ENCODE assay signal across 12 mouse cellular contexts in genomic region chr9:74080241-74080640, GRCm38 (mm10). TPM values are rescaled to one million over a fixed set of nuclear protein-coding genes. Genes with fewer than 3 reads are reported as not detected.
DNase-seq lines count a peak whose midpoint lies in the region; ATAC-seq lines count a peak whose summit lies in the region.
"Had no signal": no experiment of that assay in that cellular context is flagged by ENCODE, and none has a peak within 500 bp of the region (broad histone marks: within the 10 kb centered on the region; RNA-seq: fewer than 3 reads in every experiment).

No protein-coding gene starts in this region.

- H3K27me3 ChIP-seq in forebrain, embryonic 14.5 days (replicated peaks; ENCODE audit: control insufficient read depth, insufficient read depth, low read length) = no peaks in the 10 kb centered on the region
- H3K27me3 ChIP-seq in forebrain, embryonic 13.5 days = no peaks in the 10 kb centered on the region
- H3K27me3 ChIP-seq in kidney, embryonic 15.5 days = no peaks in the 10 kb centered on the region
- H3K27me3 ChIP-seq in kidney, embryonic 14.5 days (ENCODE audit: control insufficient read depth, insufficient read depth, low read length) = no peaks in the 10 kb centered on the region

- no peak overlapping the region for H3K4me3 ChIP-seq in forebrain, embryonic 14.5 days (ENCODE audit: low read depth, low read length)
- no peak overlapping the region for H3K4me3 ChIP-seq in forebrain, embryonic 13.5 days
- H3K4me3 ChIP-seq in kidney, embryonic 15.5 days (replicated peaks) = no peak overlapping the region
- no peak overlapping the region for H3K4me3 ChIP-seq in kidney, embryonic 14.5 days (ENCODE audit: low read length)

- no peak overlapping the region for H3K4me2 ChIP-seq in forebrain, embryonic 14.5 days (ENCODE audit: low read length)
- H3K4me2 ChIP-seq in forebrain, embryonic 13.5 days = no peak overlapping the region
- peak overlapping the region; percentile 28; the same call in 1 of the 2 replicates for H3K4me2 ChIP-seq in kidney, embryonic 15.5 days
- H3K4me2 ChIP-seq in kidney, embryonic 14.5 days (replicated peaks; ENCODE audit: low read depth, low read length) = no peak overlapping the region

- peak; percentile 47 for DNase-seq in forebrain, embryonic 14.5 days (ENCODE audit: low spot score)
- DNase-seq in 3134 (ENCODE audit: extremely low read depth, insufficient read length, low spot score) = peak; percentile 3
- peak; percentile 25 for DNase-seq in brain, adult 2 months (ENCODE audit: low read depth, low spot score)
- DNase-seq in c-Kit-positive CD71-positive TER-119-positive erythroid progenitor cells, embryonic 14.5 days (ENCODE audit: low spot score) = no peak
- DNase-seq in layer of hippocampus, postnatal 10 days (ENCODE audit: low spot score in 2 of 2) = no peak
- DNase-seq: gastrocnemius, postnatal 10 days; lung, adult 2 months; right cerebral cortex, adult 18-20 months had no signal

- ATAC-seq in forebrain, embryonic 14.5 days = no peak
- ATAC-seq in forebrain, embryonic 13.5 days = no peak
- ATAC-seq in kidney, embryonic 15.5 days (replicated peaks; ENCODE audit: low FRiP score) = no peak; the same call in 1 of the 2 replicates
- no peak for ATAC-seq in kidney, embryonic 14.5 days (ENCODE audit: low FRiP score, low TSS enrichment)

- H3K27ac ChIP-seq in forebrain, embryonic 14.5 days (ENCODE audit: low read depth, low read length) = no peak overlapping the region
- no peak overlapping the region for H3K27ac ChIP-seq in forebrain, embryonic 13.5 days
- no peak overlapping the region for H3K27ac ChIP-seq in kidney, embryonic 15.5 days
- no peak overlapping the region for H3K27ac ChIP-seq in kidney, embryonic 14.5 days (ENCODE audit: low read depth, low read length)

- 39% methylated on average over 5 of the region's 5 CpGs for WGBS in forebrain, embryonic 14.5 days
- 30% methylated on average over 5 of the region's 5 CpGs for WGBS in forebrain, embryonic 13.5 days
- WGBS in kidney, embryonic 15.5 days = 39% methylated on average over 5 of the region's 5 CpGs
- 42% methylated on average over 5 of the region's 5 CpGs for WGBS in kidney, embryonic 14.5 days

- H3K9me3 ChIP-seq in forebrain, embryonic 14.5 days (replicated peaks; ENCODE audit: control insufficient read depth, low read length) = no peaks in the 10 kb centered on the region
- no peaks in the 10 kb centered on the region for H3K9me3 ChIP-seq in forebrain, embryonic 13.5 days (replicated peaks)
- H3K9me3 ChIP-seq in kidney, embryonic 15.5 days (replicated peaks) = no peaks in the 10 kb centered on the region
- H3K9me3 ChIP-seq in kidney, embryonic 14.5 days (ENCODE audit: control insufficient read depth, low read length) = no peaks in the 10 kb centered on the region

- no peaks in the 10 kb centered on the region for H3K36me3 ChIP-seq in forebrain, embryonic 14.5 days (ENCODE audit: control insufficient read depth, insufficient read depth, low read length)
- no peaks in the 10 kb centered on the region for H3K36me3 ChIP-seq in forebrain, embryonic 13.5 days (ENCODE audit: poor library complexity, severe bottlenecking)
- no peaks in the 10 kb centered on the region for H3K36me3 ChIP-seq in kidney, embryonic 15.5 days
- no peaks in the 10 kb centered on the region for H3K36me3 ChIP-seq in kidney, embryonic 14.5 days (ENCODE audit: control insufficient read depth, insufficient read depth, low read length)

- H3K9ac ChIP-seq in forebrain, embryonic 14.5 days (ENCODE audit: low read length) = no peak overlapping the region
- H3K9ac ChIP-seq in forebrain, embryonic 13.5 days = no peak overlapping the region
- H3K9ac ChIP-seq in kidney, embryonic 15.5 days = no peak overlapping the region
- H3K9ac ChIP-seq in kidney, embryonic 14.5 days (ENCODE audit: low read depth, low read length) = no peak overlapping the region

- H3K4me1 ChIP-seq in forebrain, embryonic 14.5 days (ENCODE audit: control insufficient read depth, insufficient read depth, low read length) = no peaks in the 10 kb centered on the region
- H3K4me1 ChIP-seq in forebrain, embryonic 13.5 days = no peaks in the 10 kb centered on the region
- no peaks in the 10 kb centered on the region for H3K4me1 ChIP-seq in kidney, embryonic 15.5 days
- no peaks in the 10 kb centered on the region for H3K4me1 ChIP-seq in kidney, embryonic 14.5 days (ENCODE audit: control insufficient read depth, insufficient read depth, low read length)

RNA-seq across cellular contexts. Expression of gene Wdr72, which starts 29.9 kb away (rescaled TPM):
- polyA plus RNA-seq in forebrain, embryonic 14.5 days (2014; fragmentation: Nextera tagmentation; extraction: Ambion mirVana) = 0.19 and 0.25 TPM in 2 replicates
- polyA plus RNA-seq in forebrain, embryonic 13.5 days (2015; fragmentation: Nextera tagmentation; extraction: Ambion mirVana) = 0.14 and 0.33 TPM in 2 replicates
- polyA plus RNA-seq in kidney, embryonic 15.5 days (2015; fragmentation: Nextera tagmentation; extraction: Ambion mirVana) = 1.3 and 1.4 TPM in 2 replicates
- polyA plus RNA-seq in kidney, embryonic 14.5 days (2014; fragmentation: Nextera tagmentation; extraction: Ambion mirVana) = 0.41 and 0.74 TPM in 2 replicates
- under 1 TPM in 1 of 2 experiments, not detected in 1; 0.30 TPM for total RNA-seq in layer of hippocampus, postnatal 10 days (2021)
- polyA plus RNA-seq: C2C12 had no signal

Comparison
In these comparisons a context has a peak if more than half of its experiments do, and no peak if none do; other contexts are left out.
1. DNase-seq: peak in forebrain, embryonic 14.5 days (single experiment), 3134 (single experiment) and brain, adult 2 months (single experiment); none in c-Kit-positive CD71-positive TER-119-positive erythroid progenitor cells, embryonic 14.5 days (single experiment) and layer of hippocampus, postnatal 10 days (0 of 2).